Mouse (Mus musculus) ES-E14 (cell line): ENCODE measurements at regions not wholly inside any gene's neighbourhood (a gene's known extent, or its start where the extent isn't known, plus 50 kb on each side); places are given as distances from the start of the nearest gene placed in this dataset.
"Not testable (repeated sequence)": the region's sequence is repeated elsewhere in the genome, so short reads cannot be mapped to it uniquely, and the experiment has no call there.

Source experiments
- DNase-seq: peaks from one replicate; pipeline ENCODE4 v3.0.0-alpha.2; 2013; ENCODE audit warnings: low read depth, low spot score
- H3K27ac ChIP-seq: 2 replicates; pipeline ENCODE4 v1.5.1; 2012; ENCODE audit warnings: low read depth, mild to moderate bottlenecking, low read length, moderate library complexity, mixed read lengths; ENCODE audit not compliant: poor library complexity, insufficient read depth, severe bottlenecking
- H3K36me3 ChIP-seq: 2 replicates; pipeline ENCODE4 v1.6.1; 2012; ENCODE audit warnings: mild to moderate bottlenecking, low read length, moderate library complexity, mixed read lengths; ENCODE audit not compliant: control insufficient read depth, poor library complexity, insufficient read depth, severe bottlenecking
- H3K4me1 ChIP-seq, 2 experiments: fragments of 150-350 bp in 1 of 2; sonication (generic) in 1 of 2; 2 replicates each; pipeline ENCODE4 v1.6.1; 2012; ENCODE audit warnings: low read length in 2 of 2, mild to moderate bottlenecking in 1 of 2, mixed read lengths in 1 of 2; ENCODE audit not compliant: control insufficient read depth in 2 of 2, insufficient read depth in 2 of 2, poor library complexity in 1 of 2
- H3K4me3 ChIP-seq, 2 experiments: fragments of 150-350 bp in 1 of 2; sonication (generic) in 1 of 2; 2 replicates each; pipeline ENCODE4 v1.5.1; 2012; ENCODE audit warnings: low read length in 2 of 2, low read depth in 1 of 2, mild to moderate bottlenecking in 1 of 2, mixed read lengths in 1 of 2; ENCODE audit not compliant: insufficient read depth in 1 of 2, poor library complexity in 1 of 2, severe bottlenecking in 1 of 2
- H3K9ac ChIP-seq: 2 replicates; pipeline ENCODE4 v1.6.1; 2012; ENCODE audit warnings: low read depth, mild to moderate bottlenecking, low read length, mixed read lengths; ENCODE audit not compliant: poor library complexity, insufficient read depth, severe bottlenecking
- H3K9me3 ChIP-seq: fragments of 150-350 bp; sonication (generic); 2 replicates; pipeline ENCODE4 v1.6.1; 2012; ENCODE audit warnings: low read depth, mild to moderate bottlenecking, low read length; ENCODE audit not compliant: control insufficient read depth, insufficient read depth
- CHD2 ChIP-seq: IDR thresholded peaks from 2 replicates; pipeline ENCODE4 v1.6.1; 2014; ENCODE audit warnings: mild to moderate bottlenecking, low read depth, low read length, inconsistent platforms
- HCFC1 ChIP-seq: IDR thresholded peaks from 2 replicates; pipeline ENCODE4 v1.6.1; 2012; ENCODE audit warnings: low read length, inconsistent platforms, borderline replicate concordance; ENCODE audit not compliant: insufficient read depth
- MAFK ChIP-seq: IDR thresholded peaks from 2 replicates; pipeline ENCODE4 v1.6.1; 2014; ENCODE audit warnings: mild to moderate bottlenecking, low read depth, low read length, inconsistent platforms; ENCODE audit not compliant: insufficient read depth
- ZC3H11A ChIP-seq: IDR thresholded peaks from 2 replicates; pipeline ENCODE4 v1.6.1; 2012; ENCODE audit warnings: low read depth, mild to moderate bottlenecking, inconsistent platforms, low read length, borderline replicate concordance
- ZNF384 ChIP-seq: IDR thresholded peaks from 2 replicates; pipeline ENCODE4 v1.6.1; 2012; ENCODE audit warnings: low read depth, low read length, inconsistent platforms
- in situ Hi-C, 2 experiments: fragments of 600-800 bp; cut with MboI; formaldehyde crosslinking; loops; one replicate each; pipeline ENCODE4 v1.15.1; 2025; ENCODE audit warnings: low sequenced_read_pairs in 2 of 2, inconsistent platforms in 1 of 2; ENCODE audit not compliant: unreplicated experiment in 2 of 2

GRCm38 (mm10) chr10:14306811-14307210 is 238.6 kb downstream of the Adgrg6 start:
- H3K9me3 ChIP-seq = no peaks in the 10 kb centered on the region
- no peak for DNase-seq
- no peak overlapping the region for H3K9ac ChIP-seq
- in situ Hi-C loops = no loop called here
- no peaks in the 10 kb centered on the region for H3K4me1 ChIP-seq
- no peaks in the 10 kb centered on the region for H3K36me3 ChIP-seq
- TF ChIP-seq ZC3H11A = no peak
- H3K4me3 ChIP-seq = no peak overlapping the region
- no peak overlapping the region for H3K27ac ChIP-seq

- H3K9me3 ChIP-seq = no peaks in the 10 kb centered on the region
- H3K27ac ChIP-seq = no peak overlapping the region
- no peaks in the 10 kb centered on the region for H3K4me1 ChIP-seq
- H3K36me3 ChIP-seq = no peaks in the 10 kb centered on the region
- no peak overlapping the region for H3K9ac ChIP-seq
- TF ChIP-seq CHD2 (no peak), MAFK (no peak), HCFC1 (no peak), ZC3H11A (no peak), ZNF384 (no peak)
- no peak overlapping the region for H3K4me3 ChIP-seq
- no peak for DNase-seq
- in situ Hi-C loops = no loop called here
Observed at GRCm38 (mm10) chr10:14303476-14303875, 242.0 kb downstream of the Adgrg6 start.

GRCm38 (mm10) chr10:14296147-14296546 is 249.3 kb downstream of the Adgrg6 start:
- in situ Hi-C loops = no loop called here

GRCm38 (mm10) chr10:14292701-14293100 is 252.8 kb downstream of the Adgrg6 start:
- in situ Hi-C loops, H3K36me3 ChIP-seq, H3K9me3 ChIP-seq, H3K27ac ChIP-seq, H3K9ac ChIP-seq, DNase-seq, H3K4me3 ChIP-seq, H3K4me1 ChIP-seq: not testable (repeated sequence)

More at GRCm38 (mm10) chr10:14296147-14296546, 249.3 kb downstream of the Adgrg6 start:
- Histone ChIP-seq H3K27ac (no peak overlapping the region), H3K36me3 (no peaks in the 10 kb centered on the region), H3K4me1 (no peaks in the 10 kb centered on the region), H3K9me3 (0 out of 2 replicates have a peak, but pooled peaks cover 2% of the 10 kb centered on the region), H3K9ac (no peak overlapping the region), H3K4me3 (no peak overlapping the region)
- DNase-seq = no peak
- TF ChIP-seq ZNF384 (no peak), MAFK (no peak), ZC3H11A (no peak), HCFC1 (no peak), CHD2 (no peak)

- Histone ChIP-seq H3K36me3 (no peaks in the 10 kb centered on the region), H3K27ac (no peak overlapping the region), H3K9me3 (no peaks in the 10 kb centered on the region), H3K4me1 (no peaks in the 10 kb centered on the region), H3K9ac (no peak overlapping the region), H3K4me3 (no peak overlapping the region)
- no peak for DNase-seq
- in situ Hi-C loops = no loop called here
- TF ChIP-seq ZC3H11A = no peak
Observed at GRCm38 (mm10) chr10:14287551-14287950, 257.9 kb downstream of the Adgrg6 start.
